Mouse (Mus musculus) hindbrain, embryonic 13.5 days (tissue): ENCODE results near the gene Dmbx1. TPM values are rescaled to one million over a fixed set of nuclear protein-coding genes. Genes with fewer than 3 reads are reported as not detected.

Experiments
- ATAC-seq: fragments of 200-750 bp; cut with Nextera tagmentation; 2 replicates; pipeline ENCODE4 v1.8.0; 2017; ENCODE audit warnings: moderate TSS enrichment; ENCODE audit not compliant: low FRiP score
- H3K27ac ChIP-seq: fragments of 300-500 bp; sonication (generic); 2 replicates; pipeline ENCODE4 v1.5.1; 2015; ENCODE audit warnings: inconsistent platforms, mild to moderate bottlenecking, moderate library complexity
- H3K27me3 ChIP-seq: fragments of 300-500 bp; sonication (generic); 2 replicates; pipeline ENCODE4 v1.6.1; 2015; ENCODE audit warnings: mild to moderate bottlenecking, inconsistent platforms
- H3K36me3 ChIP-seq: fragments of 300-500 bp; sonication (generic); 2 replicates; pipeline ENCODE4 v1.6.1; 2015; ENCODE audit warnings: mild to moderate bottlenecking, inconsistent platforms
- H3K4me1 ChIP-seq: fragments of 300-500 bp; sonication (generic); replicated peaks from 2 replicates; pipeline ENCODE4 v1.6.1; 2015; ENCODE audit warnings: inconsistent platforms
- H3K4me2 ChIP-seq: fragments of 300-500 bp; sonication (generic); 2 replicates; pipeline ENCODE4 v1.6.1; 2015; ENCODE audit warnings: inconsistent platforms, mild to moderate bottlenecking, moderate library complexity
- H3K4me3 ChIP-seq: fragments of 300-500 bp; sonication (generic); 2 replicates; pipeline ENCODE4 v1.5.1; 2015; ENCODE audit warnings: mild to moderate bottlenecking, inconsistent platforms
- H3K9ac ChIP-seq: fragments of 300-500 bp; sonication (generic); 2 replicates; pipeline ENCODE4 v1.6.1; 2015; ENCODE audit warnings: mild to moderate bottlenecking, inconsistent platforms
- H3K9me3 ChIP-seq: fragments of 300-500 bp; sonication (generic); 2 replicates; pipeline ENCODE4 v1.6.1; 2016; ENCODE audit warnings: inconsistent platforms
- WGBS: fragments of 180-500 bp; shearing (Covaris S2); methylation state at CpG from one replicate; pipeline ENCODE4 v1.1.7; 2015; 5-methylcytosine and 5-hydroxymethylcytosine counted together
- polyA plus RNA-seq: library from polyadenylated mRNA; unstranded; fragments of >200 nt; fragmentation: Nextera tagmentation; extraction: Ambion mirVana; gene quantifications from 2 replicates; pipeline ENCODE4 v1.2.1, GENCODE M21; 2015

Dmbx1 gene
- polyA plus RNA-seq, 1 experiment from 2014 or later = 14.3 TPM

DNA sequence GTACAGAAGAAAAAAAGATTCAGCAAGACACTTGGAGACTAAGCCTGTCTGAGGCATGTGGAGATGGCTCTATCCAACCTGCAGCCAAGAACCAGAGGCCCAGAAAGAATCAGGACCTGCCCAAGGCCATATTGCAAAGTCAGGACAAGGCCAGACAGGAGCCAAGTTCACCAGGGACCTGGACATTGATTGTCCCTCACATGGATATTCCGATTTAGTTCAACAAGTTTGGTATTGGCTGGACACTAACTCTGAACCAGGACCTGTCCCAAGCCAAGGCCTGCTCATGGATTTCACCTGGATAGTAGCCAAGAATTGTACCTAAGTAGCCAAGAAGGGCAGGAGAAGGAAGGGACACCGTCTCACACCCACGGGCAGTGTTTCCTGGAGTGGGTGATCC lies 32.9 kb downstream of the Dmbx1 start:
- Histone ChIP-seq H3K9ac (no peak overlapping the region), H3K36me3 (no peaks in the 10 kb centered on the region), H3K27me3 (peaks cover 93% of the 10 kb centered on the region), H3K27ac (no peak overlapping the region), H3K4me1 (peaks cover 40% of the 10 kb centered on the region), H3K4me3 (no peak overlapping the region), H3K4me2 (no peak overlapping the region), H3K9me3 (no peaks in the 10 kb centered on the region)
- 89% methylated on average over 3 of the region's 3 CpGs for WGBS
- no peak for ATAC-seq

DNA sequence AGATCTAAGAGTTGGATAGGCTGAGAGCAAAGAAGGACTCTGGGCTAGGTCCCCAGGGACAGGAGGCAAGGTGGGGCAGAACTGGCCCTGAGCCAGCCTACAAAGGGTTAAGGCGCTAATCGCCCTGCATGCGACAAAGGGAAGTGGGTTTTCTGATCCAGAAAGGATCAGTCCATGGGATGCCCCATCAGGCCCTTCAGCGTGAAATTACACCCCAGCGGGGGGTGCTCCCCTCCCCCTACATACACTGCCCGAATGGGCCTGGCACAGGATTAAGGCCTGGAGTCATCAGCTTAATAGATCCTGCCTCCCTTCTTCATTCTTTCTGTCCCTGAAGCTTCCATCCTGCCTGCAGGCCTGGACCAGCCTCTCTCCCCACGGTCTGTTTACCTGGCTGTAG lies 34.0 kb downstream of the Dmbx1 start:
- H3K4me1 ChIP-seq = peaks cover 40% of the 10 kb centered on the region
- no peak for ATAC-seq
- no peak overlapping the region for H3K27ac ChIP-seq
- no peaks in the 10 kb centered on the region for H3K9me3 ChIP-seq
- H3K9ac ChIP-seq = no peak overlapping the region; the same call in 1 of the 2 replicates
- no peaks in the 10 kb centered on the region for H3K36me3 ChIP-seq
- no peak overlapping the region for H3K4me2 ChIP-seq
- no peak overlapping the region for H3K4me3 ChIP-seq
- peaks cover 93% of the 10 kb centered on the region for H3K27me3 ChIP-seq
- 7% methylated on average over 7 of the region's 7 CpGs for WGBS

DNA sequence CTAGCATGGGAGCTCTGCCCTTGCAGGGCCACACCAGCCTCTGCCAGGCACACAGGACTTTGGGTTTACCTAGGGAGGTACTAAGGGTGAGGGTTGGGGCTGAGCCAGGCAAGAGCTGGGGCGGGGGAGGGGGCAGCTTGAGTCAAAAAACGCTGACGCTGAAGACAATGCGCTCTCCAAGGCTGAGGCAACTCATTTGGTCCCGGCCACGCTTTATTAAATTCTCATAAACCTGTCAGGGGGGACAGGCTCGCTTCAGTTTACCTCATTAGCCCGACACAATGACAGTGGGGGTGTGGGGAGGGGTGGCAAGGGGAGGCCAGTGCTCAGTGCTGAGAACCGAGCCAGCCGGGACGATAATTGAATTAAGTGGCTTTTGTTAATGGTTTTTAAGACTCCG lies 35.4 kb downstream of the Dmbx1 start:
- H3K9ac ChIP-seq = no peak overlapping the region
- H3K36me3 ChIP-seq = no peaks in the 10 kb centered on the region
- no peaks in the 10 kb centered on the region for H3K9me3 ChIP-seq
- peaks cover 40% of the 10 kb centered on the region for H3K4me1 ChIP-seq
- H3K27me3 ChIP-seq = peaks cover 95% of the 10 kb centered on the region
- no peak overlapping the region for H3K4me2 ChIP-seq
- ATAC-seq = peak; percentile 65
- 3% methylated on average over 12 of the region's 12 CpGs for WGBS
- H3K4me3 ChIP-seq = no peak overlapping the region
- H3K27ac ChIP-seq = no peak overlapping the region

DNA sequence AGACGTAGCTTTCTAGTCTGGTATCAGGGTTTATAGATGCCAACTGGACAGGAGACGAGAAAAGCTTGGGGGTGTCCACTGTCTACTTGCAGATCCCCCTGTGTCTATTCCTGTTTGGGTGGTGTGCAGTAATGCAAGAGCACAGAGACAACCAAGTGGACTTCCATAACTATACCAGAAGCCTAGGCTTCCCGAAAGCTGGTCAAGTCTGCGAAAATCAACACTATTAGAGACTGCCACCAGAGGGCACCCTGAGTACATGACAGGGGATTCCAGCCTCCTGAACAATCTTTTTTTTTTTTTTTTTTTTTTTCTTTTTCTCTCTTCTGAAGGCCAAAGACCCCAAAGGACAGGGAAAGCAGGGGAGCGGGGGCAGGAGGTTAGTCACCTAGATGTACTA lies 36.9 kb downstream of the Dmbx1 start:
- Histone ChIP-seq H3K9ac (no peak overlapping the region), H3K4me1 (peaks cover 37% of the 10 kb centered on the region), H3K9me3 (no peaks in the 10 kb centered on the region), H3K27me3 (peaks cover 95% of the 10 kb centered on the region), H3K27ac (no peak overlapping the region), H3K36me3 (no peaks in the 10 kb centered on the region), H3K4me3 (no peak overlapping the region), H3K4me2 (no peak overlapping the region)
- no peak for ATAC-seq
- WGBS = 19% methylated on average over 5 of the region's 5 CpGs

DNA sequence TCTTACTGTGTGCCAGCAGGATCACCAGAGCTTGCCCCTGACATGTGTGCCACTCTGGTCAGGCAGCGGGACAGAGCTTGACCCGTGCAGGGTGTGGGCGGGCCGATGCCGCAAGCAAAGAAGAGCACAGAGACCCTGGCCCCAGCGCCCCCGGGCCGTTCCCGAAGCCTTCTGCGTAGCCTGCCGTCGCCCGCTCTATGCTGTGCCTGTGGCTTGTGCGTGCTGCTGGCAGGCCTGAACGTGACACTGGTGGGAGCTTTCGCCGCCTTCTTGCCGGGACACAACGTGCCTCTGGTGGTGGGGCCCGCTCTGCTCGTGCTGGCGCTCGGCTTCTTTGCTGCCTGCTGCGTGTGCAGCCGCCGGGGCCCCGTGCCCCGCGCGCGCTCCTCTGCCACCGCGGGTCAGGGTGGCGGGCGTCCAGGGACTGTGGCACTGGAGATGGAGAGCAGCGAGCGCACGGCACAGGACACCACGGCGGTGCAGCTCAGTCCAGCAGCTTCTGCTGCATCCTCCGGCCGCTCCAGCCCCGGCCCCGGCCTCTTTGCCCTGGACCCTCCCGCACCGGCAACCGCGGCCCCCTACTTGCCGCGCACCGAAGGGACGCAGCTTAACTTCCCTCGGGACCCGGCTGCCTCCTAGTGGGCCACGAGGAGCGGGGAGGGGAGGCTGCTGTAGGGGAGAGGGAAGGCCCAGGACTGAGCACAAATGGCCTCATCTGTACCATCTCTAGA lies 41.7 kb downstream of the Dmbx1 start:
- under 1% methylated on average over 54 of the region's 56 CpGs for WGBS
- Histone ChIP-seq H3K9me3 (no peaks in the 10 kb centered on the region), H3K4me1 (peaks cover 11% of the 10 kb centered on the region), H3K9ac (peak overlapping the region; percentile 68), H3K4me2 (peak overlapping the region; percentile 80), H3K27ac (no peak overlapping the region), H3K4me3 (peak overlapping the region; percentile 43), H3K27me3 (peaks cover 85% of the 10 kb centered on the region), H3K36me3 (no peaks in the 10 kb centered on the region)
- ATAC-seq = peak; percentile 72

DNA sequence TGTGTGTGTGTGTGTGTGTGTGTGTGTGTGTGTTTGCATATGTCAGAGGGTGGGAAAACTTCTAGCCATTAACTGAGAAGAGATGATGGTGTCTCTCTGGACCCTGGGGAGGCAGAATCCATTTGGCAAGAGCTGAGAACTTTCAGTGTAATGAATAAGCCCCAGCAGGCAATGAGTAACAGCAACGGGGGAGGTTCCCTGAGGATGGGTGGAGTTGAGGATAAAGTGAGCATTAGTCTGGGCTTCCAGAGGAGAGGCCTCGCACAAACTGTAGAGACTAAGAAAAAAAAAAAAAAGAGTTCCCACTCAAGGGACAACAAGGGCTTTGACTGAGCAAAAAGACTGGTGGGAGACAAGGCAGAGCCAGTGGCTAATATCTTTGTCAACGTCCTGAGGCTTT lies 45.4 kb downstream of the Dmbx1 start:
- Histone ChIP-seq H3K9ac (no peak overlapping the region), H3K27ac (no peak overlapping the region), H3K27me3 (peaks cover 83% of the 10 kb centered on the region), H3K4me3 (no peak overlapping the region), H3K9me3 (no peaks in the 10 kb centered on the region), H3K4me2 (no peak overlapping the region), H3K36me3 (no peaks in the 10 kb centered on the region), H3K4me1 (peaks cover 22% of the 10 kb centered on the region)
- WGBS = 19% methylated on average over 3 of the region's 3 CpGs
- ATAC-seq = no peak

DNA sequence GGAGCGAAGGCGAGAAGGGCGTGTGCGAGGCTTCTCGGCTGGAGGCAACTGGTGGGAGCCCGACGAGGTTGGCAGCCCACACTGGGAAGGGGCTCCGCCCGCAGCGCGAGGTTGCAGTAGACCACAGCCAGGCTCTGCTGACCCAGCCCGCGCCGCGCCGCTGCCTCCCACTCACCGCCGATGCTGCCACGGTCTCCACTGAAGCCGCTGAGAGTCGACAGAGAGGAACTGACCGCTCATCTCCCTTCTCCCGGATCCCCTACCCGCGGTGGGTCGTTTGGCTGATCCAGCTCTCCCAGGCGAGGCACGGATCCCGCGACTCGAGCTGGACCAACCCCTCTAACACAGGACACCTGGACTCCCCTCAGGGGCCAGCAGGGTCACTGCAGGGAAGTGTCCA lies 49.2 kb downstream of the Dmbx1 start, which contains the start of gene 6430628N08Rik:
TSS of gene 6430628N08Rik (plus strand) at position 113 of the 400 bp plus-strand sequence.
- ATAC-seq = peak; percentile 9; the same call in 1 of the 2 replicates
- H3K36me3 ChIP-seq = no peaks in the 10 kb centered on the region
- peaks cover 55% of the 10 kb centered on the region for H3K27me3 ChIP-seq
- peak within 1 kb of the TSS; percentile 26 for H3K4me3 ChIP-seq
- peak within 1 kb of the TSS; percentile 55 for H3K4me2 ChIP-seq
- peak within 1 kb of the TSS; percentile 56; the same call in 1 of the 2 replicates for H3K9ac ChIP-seq
- no peak within 1 kb of the TSS for H3K27ac ChIP-seq
- no peaks in the 10 kb centered on the region for H3K9me3 ChIP-seq
- peaks cover 13% of the 10 kb centered on the region for H3K4me1 ChIP-seq
- under 1% methylated on average over 31 of the region's 31 CpGs for WGBS

DNA sequence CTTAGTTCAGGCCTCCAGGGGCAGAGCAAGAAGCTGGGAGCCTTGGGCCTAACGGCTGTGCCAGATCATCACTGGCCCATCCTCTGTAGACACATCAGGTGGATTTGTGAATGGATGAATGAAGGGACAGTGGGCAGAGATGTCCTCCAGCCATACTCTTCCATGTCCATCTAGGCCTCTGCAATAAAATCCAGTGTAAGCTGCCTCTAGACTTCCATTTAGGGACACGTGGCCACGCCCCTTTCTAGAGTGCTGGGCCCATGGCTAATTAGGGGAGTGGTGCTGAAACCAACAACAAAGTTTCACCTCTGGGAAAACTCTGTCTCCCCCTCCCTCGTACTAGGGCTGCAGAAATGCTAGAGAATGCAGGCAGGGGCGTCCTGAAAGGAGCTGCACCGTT lies 49.7 kb downstream of the Dmbx1 start:
- peaks cover 16% of the 10 kb centered on the region for H3K4me1 ChIP-seq
- peak overlapping the region; percentile 26 for H3K4me3 ChIP-seq
- peak overlapping the region; percentile 56; the same call in 1 of the 2 replicates for H3K9ac ChIP-seq
- H3K36me3 ChIP-seq = no peaks in the 10 kb centered on the region
- H3K27ac ChIP-seq = no peak overlapping the region
- 0 out of 2 replicates have a peak, but pooled peaks have one; percentile 3 for ATAC-seq
- no peaks in the 10 kb centered on the region for H3K9me3 ChIP-seq
- peaks cover 52% of the 10 kb centered on the region for H3K27me3 ChIP-seq
- peak overlapping the region; percentile 55 for H3K4me2 ChIP-seq
- 14% methylated on average over 6 of the region's 6 CpGs for WGBS

DNA sequence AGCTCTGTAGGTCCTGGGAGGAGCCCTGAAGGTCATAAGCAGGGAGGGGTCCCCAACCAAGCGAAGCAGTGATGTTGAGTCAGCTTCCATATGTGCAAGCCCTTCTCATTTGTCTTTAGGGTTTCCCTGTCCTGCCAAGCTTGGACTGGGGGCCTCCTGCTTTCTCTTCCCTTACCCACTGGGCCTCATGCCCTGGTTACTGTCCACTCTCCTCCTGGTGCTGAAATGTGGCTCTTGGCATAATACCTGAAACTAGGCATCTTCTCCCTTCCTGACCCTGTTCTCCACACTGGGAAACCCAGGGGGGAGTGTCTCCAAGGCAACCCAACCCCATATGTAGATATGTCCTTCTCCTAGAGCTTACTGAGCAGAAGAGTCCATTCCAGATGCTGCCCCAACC lies 52.9 kb downstream of the Dmbx1 start:
- Histone ChIP-seq H3K9ac (no peak overlapping the region), H3K4me3 (no peak overlapping the region), H3K9me3 (no peaks in the 10 kb centered on the region), H3K27me3 (peaks cover 34% of the 10 kb centered on the region), H3K4me1 (peaks cover 26% of the 10 kb centered on the region), H3K36me3 (no peaks in the 10 kb centered on the region), H3K4me2 (no peak overlapping the region), H3K27ac (no peak overlapping the region)
- WGBS = 55% methylated on average over 1 of the region's 1 CpGs
- ATAC-seq = no peak

DNA sequence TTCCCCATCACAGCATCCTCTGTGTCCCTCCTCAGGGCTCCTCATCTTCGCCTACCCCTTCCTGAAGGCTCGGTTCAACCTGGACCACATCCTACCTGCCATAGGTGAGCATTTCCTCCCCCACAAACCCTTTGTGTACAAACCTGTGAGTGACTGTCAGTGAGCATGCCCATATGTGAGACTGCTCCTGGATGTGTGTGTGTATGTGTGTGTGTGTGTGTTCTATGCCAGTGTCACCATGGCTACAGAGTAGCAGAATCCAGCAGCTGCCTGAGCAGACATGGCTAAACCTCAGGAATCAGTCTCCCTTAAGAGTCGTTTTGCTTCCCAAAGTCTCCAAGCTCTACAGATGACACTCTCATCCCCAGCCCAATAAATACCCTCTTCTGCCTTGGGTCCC lies 53.9 kb downstream of the Dmbx1 start:
- ATAC-seq = 0 out of 2 replicates have a peak, but pooled peaks have one; percentile 33
- Histone ChIP-seq H3K9me3 (no peaks in the 10 kb centered on the region), H3K27me3 (peaks cover 24% of the 10 kb centered on the region), H3K36me3 (no peaks in the 10 kb centered on the region), H3K4me1 (peaks cover 36% of the 10 kb centered on the region), H3K4me3 (no peak overlapping the region), H3K27ac (no peak overlapping the region), H3K4me2 (no peak overlapping the region), H3K9ac (no peak overlapping the region)
- WGBS = 80% methylated on average over 3 of the region's 3 CpGs

DNA sequence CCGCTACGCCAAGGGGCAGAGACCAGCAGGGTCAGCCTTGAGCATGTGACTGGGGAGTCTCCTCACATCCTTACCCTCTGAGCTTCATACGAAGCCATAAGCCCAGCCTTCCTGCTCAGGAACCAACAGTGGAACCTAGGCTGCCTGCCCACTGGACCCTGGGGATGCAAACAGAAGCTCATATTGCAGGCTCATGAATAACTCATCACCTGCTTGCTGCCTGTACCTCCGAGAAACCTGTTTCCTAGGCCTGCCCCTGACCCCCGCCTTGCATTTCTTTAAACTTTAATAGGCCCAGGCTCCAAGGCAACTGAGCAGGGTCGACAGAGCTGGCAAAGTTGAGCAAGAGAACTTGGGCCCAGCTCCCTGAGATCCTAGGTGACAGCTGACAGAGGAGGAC lies 55.7 kb downstream of the Dmbx1 start, which contains the start of gene Kncn:
TSS of gene Kncn (plus strand) at position 379 of the 400 bp plus-strand sequence.
- ATAC-seq = no peak
- Histone ChIP-seq H3K4me2 (no peak within 1 kb of the TSS), H3K4me3 (no peak within 1 kb of the TSS), H3K27ac (no peak within 1 kb of the TSS), H3K36me3 (no peaks in the 10 kb centered on the region), H3K9ac (no peak within 1 kb of the TSS), H3K9me3 (no peaks in the 10 kb centered on the region), H3K4me1 (peaks cover 41% of the 10 kb centered on the region), H3K27me3 (peaks cover 6% of the 10 kb centered on the region)
- WGBS = 68% methylated on average over 6 of the region's 6 CpGs

DNA sequence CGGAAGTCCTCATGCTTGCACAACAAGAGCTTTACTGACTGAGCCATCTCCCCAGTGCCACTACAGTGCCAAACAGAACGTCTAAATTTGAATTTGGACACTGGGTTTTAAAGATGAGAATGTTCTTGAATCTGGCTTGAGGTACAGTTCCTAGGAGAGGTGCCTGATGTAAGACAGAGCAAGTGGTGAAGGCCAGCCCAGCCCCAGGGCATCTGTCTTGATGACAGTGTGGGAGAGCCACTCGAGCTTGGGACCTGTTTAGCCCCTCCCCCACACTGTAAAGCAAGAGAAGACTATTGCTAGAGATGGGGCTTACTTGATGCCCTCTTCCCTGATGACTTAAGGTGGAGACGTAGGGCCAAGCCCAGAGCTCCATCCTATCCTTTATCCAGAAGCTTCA lies 57.5 kb downstream of the Dmbx1 start:
- peaks cover 59% of the 10 kb centered on the region for H3K4me1 ChIP-seq
- H3K4me3 ChIP-seq = no peak overlapping the region
- H3K9me3 ChIP-seq = no peaks in the 10 kb centered on the region
- H3K9ac ChIP-seq = no peak overlapping the region
- no peak overlapping the region for H3K27ac ChIP-seq
- no peak for ATAC-seq
- no peaks in the 10 kb centered on the region for H3K36me3 ChIP-seq
- no peak overlapping the region for H3K4me2 ChIP-seq
- 58% methylated on average over 4 of the region's 4 CpGs for WGBS
- peaks cover 3% of the 10 kb centered on the region; the same call in 1 of the 2 replicates for H3K27me3 ChIP-seq

DNA sequence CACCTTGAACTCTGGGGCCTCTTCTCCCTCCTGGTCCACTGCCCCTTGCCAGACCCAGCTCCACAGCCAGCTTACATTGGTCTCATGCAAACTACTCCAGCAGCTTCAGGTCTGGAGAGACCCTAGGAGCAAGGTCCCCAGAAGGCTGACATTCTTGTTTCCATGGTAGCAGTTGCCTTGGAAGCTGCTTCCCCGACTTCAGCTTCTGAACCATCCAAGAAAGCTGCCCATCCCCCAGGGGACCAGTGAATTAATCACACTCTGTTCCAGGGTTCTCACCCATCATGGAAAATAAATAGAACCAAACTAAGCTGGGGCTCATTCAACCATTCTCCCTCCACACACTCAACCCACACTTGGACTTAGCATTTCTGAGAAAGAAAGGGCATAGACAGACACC lies 58.5 kb downstream of the Dmbx1 start:
- H3K4me2 ChIP-seq = no peak overlapping the region
- WGBS = 0% methylated on average over 1 of the region's 1 CpGs

More for the DNA sequence above, 58.5 kb downstream of the Dmbx1 start:
- ATAC-seq = peak; percentile 50
- Histone ChIP-seq H3K27ac (peak overlapping the region; percentile 20), H3K27me3 (no peaks in the 10 kb centered on the region), H3K9ac (no peak overlapping the region), H3K4me3 (no peak overlapping the region), H3K4me1 (peaks cover 59% of the 10 kb centered on the region), H3K36me3 (no peaks in the 10 kb centered on the region), H3K9me3 (no peaks in the 10 kb centered on the region)
